Mouse (Mus musculus): ENCODE data around the gene C130026I21Rik.
"Not testable (repeated sequence)": the region's sequence is repeated elsewhere in the genome, so short reads cannot be mapped to it uniquely, and the experiment has no call there.

DNA sequence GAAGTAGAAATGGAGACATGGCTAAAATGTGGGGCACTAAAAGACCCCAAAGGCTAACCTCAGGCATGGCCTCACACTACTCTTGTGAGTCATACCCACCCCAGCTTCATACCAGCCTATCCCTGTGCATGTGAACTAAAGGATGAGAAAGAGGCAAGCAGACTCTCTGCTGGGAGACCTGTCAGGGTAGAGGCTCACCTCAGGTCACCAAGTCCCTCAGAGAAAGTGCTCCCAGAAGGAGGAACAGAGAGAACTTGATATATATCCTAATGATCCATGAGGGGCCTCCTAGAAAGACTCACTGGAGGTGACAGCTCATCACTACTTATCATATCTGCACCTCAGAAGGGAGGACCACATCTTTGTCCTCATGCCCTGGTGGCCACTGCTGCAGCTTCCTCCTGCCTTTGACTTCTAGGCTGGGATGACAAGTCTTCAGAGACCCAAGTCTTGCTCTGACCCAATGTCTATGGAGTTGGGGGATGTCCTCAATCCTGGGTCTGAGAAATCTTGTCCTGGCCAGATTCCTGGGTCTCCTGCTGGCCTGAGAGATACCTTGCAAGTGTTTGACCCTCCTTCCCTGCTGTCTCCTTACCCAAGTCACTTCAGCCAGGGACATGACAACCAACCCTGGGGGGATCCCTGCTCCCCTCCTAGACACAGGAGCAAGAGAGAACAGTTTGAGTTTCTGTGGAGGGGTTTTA is 71.6 kb downstream of the C130026I21Rik start:
- not testable (repeated sequence) for TF ChIP-seq FLI1 (IDR thresholded peaks at IDR 0.05; ENCODE audit: low read length); GATA1 (IDR thresholded peaks at IDR 0.05; ENCODE audit: borderline replicate concordance, low read length)
